Mouse (Mus musculus) CH12.LX (cell line): ENCODE measurements around the gene Ubald2. TPM values are rescaled to one million over a fixed set of nuclear protein-coding genes. Genes with fewer than 3 reads are reported as not detected.

Experiments used
- DNase-seq: peaks from one replicate; pipeline ENCODE4 v3.0.0-alpha.2; 2013; ENCODE audit errors: extremely low read depth
- H3K27ac ChIP-seq: 2 replicates; pipeline ENCODE4 v1.5.1; 2012; ENCODE audit warnings: low read depth, mild to moderate bottlenecking, control low read depth, moderate library complexity; ENCODE audit not compliant: insufficient read depth
- H3K27me3 ChIP-seq: replicated peaks from 2 replicates; pipeline ENCODE3; 2012; ENCODE audit warnings: inconsistent platforms
- H3K36me3 ChIP-seq, 2 experiments: replicated peaks in 1 of 2; 2 replicates each; pipeline versions ENCODE3 to v1.6.1; 2012; ENCODE audit warnings: inconsistent platforms in 1 of 2, low read length in 1 of 2, mild to moderate bottlenecking in 1 of 2, mixed read lengths in 1 of 2, moderate library complexity in 1 of 2; ENCODE audit not compliant: control insufficient read depth in 1 of 2, insufficient read depth in 1 of 2
- H3K4me1 ChIP-seq, 2 experiments: 2 replicates each; pipeline ENCODE4 v1.6.1; 2012; ENCODE audit warnings: inconsistent platforms in 1 of 2, moderate library complexity in 1 of 2; ENCODE audit not compliant: insufficient read depth in 2 of 2, control insufficient read depth in 1 of 2
- H3K4me2 ChIP-seq: 2 replicates; pipeline ENCODE4 v1.6.1; 2012; ENCODE audit warnings: low read depth, mild to moderate bottlenecking, control low read depth; ENCODE audit not compliant: poor library complexity, insufficient read depth, severe bottlenecking
- H3K4me3 ChIP-seq, 3 experiments: fragments of 150-350 bp in 1 of 3; sonication (generic) in 1 of 3; replicated peaks in 1 of 3; 2 replicates each; pipeline versions ENCODE3 to v1.5.1; 2011 to 2012; ENCODE audit warnings: low read depth in 2 of 3, low read length in 2 of 3, mild to moderate bottlenecking in 2 of 3, moderate library complexity in 2 of 3, control low read depth in 1 of 3, improper control_type of control experiment in 1 of 3, inconsistent platforms in 1 of 3, mixed read lengths in 1 of 3; ENCODE audit not compliant: poor library complexity in 1 of 3
- H3K79me2 ChIP-seq: replicated peaks from 2 replicates; pipeline ENCODE4 v1.6.1; 2012; ENCODE audit warnings: mild to moderate bottlenecking, moderate library complexity; ENCODE audit not compliant: control insufficient read depth, poor library complexity, insufficient read depth, severe bottlenecking; ENCODE audit errors: extremely low read depth
- H3K9ac ChIP-seq: 2 replicates; pipeline ENCODE4 v1.6.1; 2012; ENCODE audit warnings: low read depth, mild to moderate bottlenecking, control low read depth, moderate library complexity; ENCODE audit not compliant: insufficient read depth
- H3K9me3 ChIP-seq: replicated peaks from 2 replicates; pipeline ENCODE3; 2012; ENCODE audit warnings: low read length, inconsistent platforms, mixed read lengths
- CHD1 ChIP-seq: IDR thresholded peaks from 2 replicates; pipeline ENCODE4 v1.6.1; 2012; ENCODE audit warnings: low read depth, low read length, improper control_type of control experiment, inconsistent platforms
- CHD2 ChIP-seq: IDR thresholded peaks from 2 replicates; pipeline ENCODE4 v1.6.1; 2011; ENCODE audit warnings: low read length, improper control_type of control experiment
- CTCF ChIP-seq, 2 experiments: IDR thresholded peaks in 1 of 2; conservative IDR thresholded peaks in 1 of 2; 2 replicates each; pipeline ENCODE4 v1.5.1; 2011 to 2012; ENCODE audit warnings: low read depth in 2 of 2, low read length in 2 of 2, improper control_type of control experiment in 1 of 2, inconsistent platforms in 1 of 2, mild to moderate bottlenecking in 1 of 2, moderate library complexity in 1 of 2
- E2F4 ChIP-seq: IDR thresholded peaks from 2 replicates; pipeline ENCODE4 v1.6.1; 2011; ENCODE audit warnings: low read depth, low read length, improper control_type of control experiment; ENCODE audit not compliant: insufficient replicate concordance
- ETS1 ChIP-seq: conservative IDR thresholded peaks from 2 replicates; pipeline ENCODE4 v1.6.1; 2012; ENCODE audit warnings: low read depth, mild to moderate bottlenecking, inconsistent platforms, low read length, improper control_type of control experiment, moderate library complexity
- JUN ChIP-seq: IDR thresholded peaks from 2 replicates; pipeline ENCODE4 v1.6.1; 2011; ENCODE audit warnings: low read depth, mild to moderate bottlenecking, low read length, improper control_type of control experiment, moderate library complexity; ENCODE audit not compliant: insufficient read depth
- MAFK ChIP-seq: IDR thresholded peaks from 2 replicates; pipeline ENCODE4 v1.6.1; 2011; ENCODE audit warnings: low read length, improper control_type of control experiment; ENCODE audit not compliant: insufficient replicate concordance
- MAX ChIP-seq: IDR thresholded peaks from 2 replicates; pipeline ENCODE4 v1.6.1; 2011; ENCODE audit warnings: low read length, improper control_type of control experiment
- MAZ ChIP-seq: IDR thresholded peaks from 2 replicates; pipeline ENCODE4 v1.6.1; 2012; ENCODE audit warnings: low read depth, mild to moderate bottlenecking, inconsistent platforms, low read length, improper control_type of control experiment, moderate library complexity
- MEF2A ChIP-seq: IDR thresholded peaks from 2 replicates; pipeline ENCODE4 v1.6.1; 2014; ENCODE audit warnings: low read depth, mild to moderate bottlenecking, inconsistent platforms, low read length, improper control_type of control experiment, borderline replicate concordance
- MXI1 ChIP-seq: IDR thresholded peaks from 2 replicates; pipeline ENCODE4 v1.6.1; 2011; ENCODE audit warnings: mild to moderate bottlenecking, low read depth, low read length, improper control_type of control experiment
- NELFE ChIP-seq: IDR thresholded peaks from 2 replicates; pipeline ENCODE4 v1.6.1; 2011; ENCODE audit warnings: low read depth, low read length, improper control_type of control experiment
- NRF1 ChIP-seq: IDR thresholded peaks from 2 replicates; pipeline ENCODE4 v1.6.1; 2014; ENCODE audit warnings: low read depth, mild to moderate bottlenecking, inconsistent platforms, low read length, improper control_type of control experiment, moderate library complexity
- PAX5 ChIP-seq: IDR thresholded peaks from 2 replicates; pipeline ENCODE4 v1.6.1; 2012; ENCODE audit warnings: low read length, inconsistent platforms, mixed read lengths
- SIN3A ChIP-seq: IDR thresholded peaks from 2 replicates; pipeline ENCODE4 v1.6.1; 2012; ENCODE audit warnings: low read length, improper control_type of control experiment, inconsistent platforms
- SMC3 ChIP-seq: IDR thresholded peaks from 2 replicates; pipeline ENCODE4 v1.6.1; 2011; ENCODE audit warnings: low read depth, low read length, improper control_type of control experiment
- TBP ChIP-seq: conservative IDR thresholded peaks from 2 replicates; pipeline ENCODE4 v1.6.1; 2011; ENCODE audit warnings: low read depth, low read length, improper control_type of control experiment
- TCF12 ChIP-seq: IDR thresholded peaks from 2 replicates; pipeline ENCODE4 v1.6.1; 2014; ENCODE audit warnings: low read depth, mild to moderate bottlenecking, inconsistent platforms, low read length, improper control_type of control experiment
- UBTF ChIP-seq: IDR thresholded peaks from 2 replicates; pipeline ENCODE4 v1.6.1; 2012; ENCODE audit warnings: low read depth, mild to moderate bottlenecking, inconsistent platforms, low read length, improper control_type of control experiment, moderate library complexity
- USF2 ChIP-seq: conservative IDR thresholded peaks from 2 replicates; pipeline ENCODE4 v1.6.1; 2011; ENCODE audit warnings: low read depth, low read length, improper control_type of control experiment
- ZC3H11A ChIP-seq: IDR thresholded peaks from 2 replicates; pipeline ENCODE4 v1.6.1; 2012; ENCODE audit warnings: low read depth, mild to moderate bottlenecking, inconsistent platforms, low read length, improper control_type of control experiment
- ZKSCAN1 ChIP-seq: IDR thresholded peaks from 2 replicates; pipeline ENCODE4 v1.6.1; 2012; ENCODE audit warnings: low read depth, inconsistent platforms, low read length, improper control_type of control experiment, borderline replicate concordance
- ZMIZ1 ChIP-seq: IDR thresholded peaks from 2 replicates; pipeline ENCODE4 v1.6.1; 2012; ENCODE audit warnings: low read depth, mild to moderate bottlenecking, inconsistent platforms, low read length, improper control_type of control experiment
- ZNF384 ChIP-seq: IDR thresholded peaks from 2 replicates; pipeline ENCODE4 v1.6.1; 2012; ENCODE audit warnings: low read depth, low read length, improper control_type of control experiment, inconsistent platforms
- dilution Hi-C: fragments of 300-500 bp; cut with MboI; formaldehyde crosslinking; loops from 2 replicates; pipeline ENCODE4 v1.14.3; 2020; ENCODE audit warnings: low sequenced_read_pairs; ENCODE audit not compliant: extremely low pct_unique_long_range_greater_than_20kb, extremely low pct_ligation_motif_present
- in situ Hi-C: fragments of 300-500 bp; cut with MboI; formaldehyde crosslinking; loops from 3 replicates; pipeline ENCODE4 v1.14.3; 2019; ENCODE audit warnings: low sequenced_read_pairs, low pct_ligation_motif_present, low pct_unique_long_range_greater_than_20kb, mixed read lengths
- polyA plus RNA-seq: library from polyadenylated mRNA; unstranded; fragments of >175 nt; gene quantifications from 2 replicates; pipeline ENCODE4 v1.2.1, GENCODE M21; 2012; ENCODE audit warnings: low read depth; ENCODE audit not compliant: insufficient read length
- total RNA-seq, 2 experiments: library from RNA; depleted of rRNA; stranded (reverse); fragments of 300-350 nt in 1 of 2; fragments of >200 nt in 1 of 2; gene quantifications; 2 replicates each; pipeline ENCODE4 v1.2.3; 2012 to 2014

Ubald2 gene
- total and polyA plus RNA-seq, 3 experiments: 228 to 436 (median 336) TPM

DNA sequence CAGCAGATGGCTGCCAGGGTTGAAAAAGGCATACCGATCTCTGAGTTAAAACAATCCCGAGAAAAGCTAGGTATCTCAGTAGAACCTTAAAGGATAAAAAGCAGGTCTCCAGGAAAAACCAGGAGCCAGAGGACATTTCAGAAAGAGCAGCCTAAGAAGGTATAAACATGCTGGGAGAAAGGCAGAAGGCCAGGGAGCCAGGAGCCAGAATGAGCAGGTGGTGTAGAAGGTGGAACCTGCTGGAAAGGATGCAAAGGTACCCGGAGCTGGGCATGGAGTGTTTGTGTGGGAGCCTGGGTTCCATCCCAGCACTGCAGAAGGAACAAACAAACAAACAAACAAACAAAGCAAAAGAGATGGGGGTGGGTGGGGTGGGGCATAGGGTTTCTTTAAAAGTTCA is 15.4 kb downstream of the Ubald2 start:
- no peak overlapping the region for H3K4me2 ChIP-seq
- no peak overlapping the region for H3K4me3 ChIP-seq
- in situ Hi-C loops (loop anchor here (5.0 kb wide), 1 partner anchor 132 kb away; no protein-coding TSS in a partner anchor), dilution Hi-C loops (no loop called here)
- peaks cover 20% of the 10 kb centered on the region for H3K9me3 ChIP-seq
- no peak for TF ChIP-seq ZKSCAN1
- TF ChIP-seq CHD2: no peak
- TF ChIP-seq, all 38 proteins: peak for 0
- Histone ChIP-seq H3K36me3 (no peaks in the 10 kb centered on the region), H3K27me3 (peaks cover 2% of the 10 kb centered on the region), H3K4me1 (peaks cover 19 to 30% of the 10 kb centered on the region in 2 experiments), H3K9ac (no peak overlapping the region), H3K79me2 (no peaks in the 10 kb centered on the region), H3K27ac (no peak overlapping the region)
- DNase-seq: no peak

DNA sequence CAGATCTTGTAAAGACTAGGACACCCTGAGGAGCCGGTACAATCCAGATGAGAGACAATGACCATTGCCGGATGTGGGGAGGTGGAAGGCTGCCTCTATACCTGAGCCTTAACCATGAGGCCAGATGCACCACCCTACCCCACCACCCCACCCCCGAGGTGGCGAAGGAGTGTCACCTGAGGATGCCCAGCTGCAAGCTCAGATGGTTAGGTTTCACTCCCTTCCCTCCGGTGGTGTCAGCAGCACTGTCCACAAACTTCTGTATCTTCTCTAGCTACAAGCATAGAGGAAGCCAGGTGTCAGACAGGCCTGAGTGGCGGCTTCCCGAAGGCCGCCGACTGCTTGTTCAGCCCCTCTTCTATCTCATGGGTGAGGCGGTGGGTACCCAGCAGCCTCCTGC is 20.0 kb downstream of the Ubald2 start:
- in situ Hi-C loops: no loop called here
- TF ChIP-seq CHD2: no peak
- no peak for TF ChIP-seq CHD1
- no peak for TF ChIP-seq SIN3A
- no peak for TF ChIP-seq ZC3H11A
- TF ChIP-seq MAX: no peak
- no peak for TF ChIP-seq USF2
- TF ChIP-seq ETS1: no peak
- TF ChIP-seq MAZ: no peak
- TF ChIP-seq MXI1: no peak
- H3K4me3 ChIP-seq: no peak overlapping the region
- H3K9me3 ChIP-seq: peaks cover 19% of the 10 kb centered on the region
- H3K27ac ChIP-seq: no peak overlapping the region
- dilution Hi-C loops: no loop called here
- H3K9ac ChIP-seq: no peak overlapping the region
- DNase-seq: no peak
- peaks cover 19% of the 10 kb centered on the region for H3K27me3 ChIP-seq
- H3K4me1 ChIP-seq: peaks cover 0 to 4% of the 10 kb centered on the region in 2 experiments; a peak in 2 of 4 replicates
- no peaks in the 10 kb centered on the region for H3K36me3 ChIP-seq
- H3K79me2 ChIP-seq: no peaks in the 10 kb centered on the region
- no peak overlapping the region for H3K4me2 ChIP-seq

DNA sequence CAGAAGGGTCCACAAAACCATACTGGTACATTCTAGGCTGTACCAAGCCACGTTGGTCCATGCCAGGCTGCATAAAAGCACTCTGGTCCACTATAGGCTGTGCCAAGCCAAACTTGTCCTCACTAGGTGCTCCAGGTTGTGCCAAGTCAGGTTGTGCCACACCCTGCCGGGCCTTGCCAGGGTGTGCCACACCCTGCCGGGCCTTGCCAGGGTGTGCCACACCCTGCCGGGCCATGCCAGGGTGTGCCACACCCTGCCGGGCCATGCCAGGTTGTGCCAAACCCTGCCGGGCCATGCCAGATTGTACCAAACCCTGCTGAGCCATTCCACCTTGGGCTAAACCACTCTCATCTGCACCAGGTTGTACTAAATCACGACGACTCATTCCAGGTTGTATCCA is 22.3 kb downstream of the Ubald2 start:
- H3K27me3 ChIP-seq: peaks cover 20% of the 10 kb centered on the region
- H3K4me1 ChIP-seq: peaks cover 0 to 4% of the 10 kb centered on the region in 2 experiments; a peak in 2 of 4 replicates
- peaks cover under 1% of the 10 kb centered on the region for H3K9me3 ChIP-seq
- in situ Hi-C loops (loop anchor here (5.0 kb wide), 1 partner anchor 234 kb away; no protein-coding TSS in a partner anchor), dilution Hi-C loops (no loop called here)
- H3K4me2 ChIP-seq: no peak overlapping the region
- H3K36me3 ChIP-seq: no peaks in the 10 kb centered on the region
- no peaks in the 10 kb centered on the region for H3K79me2 ChIP-seq
- TF ChIP-seq ZNF384 (no peak), MEF2A (no peak), PAX5 (no peak), E2F4 (no peak), NELFE (no peak), TBP (no peak), ETS1 (no peak), SIN3A (no peak), TCF12 (no peak), ZMIZ1 (no peak), UBTF (no peak), CTCF (conservative IDR thresholded peaks at IDR 0.05 in 1 of 2, IDR thresholded peaks at IDR 0.05 in 1 of 2; ENCODE audit: low read depth in 2 of 2, low read length in 2 of 2) (no peak), ZC3H11A (no peak), JUN (no peak), NRF1 (no peak), MAFK (no peak), SMC3 (no peak)
- H3K27ac ChIP-seq: no peak overlapping the region
- H3K9ac ChIP-seq: no peak overlapping the region
- DNase-seq: no peak
- no peak overlapping the region for H3K4me3 ChIP-seq
